Mouse (Mus musculus) neural tube, embryonic 12.5 days (tissue): ENCODE results near the gene Acoxl. TPM values are rescaled to one million over a fixed set of nuclear protein-coding genes. Genes with fewer than 3 reads are reported as not detected.

ENCODE experiments used
- ATAC-seq: fragments of 200-750 bp; cut with Nextera tagmentation; 2 replicates; pipeline ENCODE4 v1.8.0; 2017; ENCODE audit warnings: low read depth, mild to moderate bottlenecking, moderate TSS enrichment, moderate library complexity; ENCODE audit not compliant: low FRiP score
- H3K27ac ChIP-seq: fragments of 300-500 bp; sonication (generic); 2 replicates; pipeline ENCODE4 v1.5.1; 2016
- H3K27me3 ChIP-seq: fragments of 300-500 bp; sonication (generic); replicated peaks from 2 replicates; pipeline ENCODE4 v1.6.1; 2016; ENCODE audit warnings: mild to moderate bottlenecking
- H3K36me3 ChIP-seq: fragments of 300-500 bp; sonication (generic); 2 replicates; pipeline ENCODE4 v1.6.1; 2016; ENCODE audit warnings: mild to moderate bottlenecking
- H3K4me1 ChIP-seq: fragments of 300-500 bp; sonication (generic); 2 replicates; pipeline ENCODE4 v1.6.1; 2016
- H3K4me2 ChIP-seq: fragments of 300-500 bp; sonication (generic); replicated peaks from 2 replicates; pipeline ENCODE4 v1.6.1; 2016; ENCODE audit warnings: mild to moderate bottlenecking
- H3K4me3 ChIP-seq: fragments of 300-500 bp; sonication (generic); 2 replicates; pipeline ENCODE4 v1.5.1; 2016
- H3K9ac ChIP-seq: fragments of 300-500 bp; sonication (generic); 2 replicates; pipeline ENCODE4 v1.6.1; 2016; ENCODE audit warnings: mild to moderate bottlenecking
- H3K9me3 ChIP-seq: fragments of 300-500 bp; sonication (generic); 2 replicates; pipeline ENCODE4 v1.6.1; 2016; ENCODE audit warnings: mild to moderate bottlenecking
- WGBS: fragments of 180-500 bp; shearing (Covaris S2); methylation state at CpG from one replicate; pipeline ENCODE4 v1.1.7; 2016; 5-methylcytosine and 5-hydroxymethylcytosine counted together
- polyA plus RNA-seq: library from polyadenylated mRNA; unstranded; fragments of >200 nt; fragmentation: Nextera tagmentation; extraction: Ambion mirVana; gene quantifications from 2 replicates; pipeline ENCODE4 v1.2.1, GENCODE M21; 2016

Acoxl gene
- polyA plus RNA-seq, 1 experiment from 2014 or later = not detected

GRCm38 (mm10) chr2:128152211-128152610 is 313.5 kb downstream of the Acoxl start:
- H3K27ac ChIP-seq = no peak overlapping the region
- H3K27me3 ChIP-seq = no peaks in the 10 kb centered on the region
- no peaks in the 10 kb centered on the region for H3K9me3 ChIP-seq
- H3K4me2 ChIP-seq = no peak overlapping the region
- peaks cover 20% of the 10 kb centered on the region for H3K36me3 ChIP-seq
- WGBS = 87% methylated on average over 9 of the region's 9 CpGs
- H3K4me1 ChIP-seq = peaks cover 22% of the 10 kb centered on the region
- ATAC-seq = no peak
- no peak overlapping the region for H3K9ac ChIP-seq
- H3K4me3 ChIP-seq = no peak overlapping the region; the same call in 1 of the 2 replicates

GRCm38 (mm10) chr2:128152845-128153550 is 314.3 kb downstream of the Acoxl start:
- Histone ChIP-seq H3K9me3 (no peaks in the 10 kb centered on the region), H3K27me3 (no peaks in the 10 kb centered on the region), H3K9ac (no peak overlapping the region), H3K4me3 (no peak overlapping the region), H3K4me2 (no peak overlapping the region), H3K36me3 (peaks cover 15% of the 10 kb centered on the region), H3K27ac (no peak overlapping the region), H3K4me1 (peaks cover 28% of the 10 kb centered on the region)
- 87% methylated on average over 16 of the region's 16 CpGs for WGBS
- no peak for ATAC-seq

GRCm38 (mm10) chr2:128153551-128153910 is 314.9 kb downstream of the Acoxl start:
- H3K4me2 ChIP-seq = no peak overlapping the region
- WGBS = 41% methylated on average over 11 of the region's 11 CpGs
- peaks cover 18% of the 10 kb centered on the region for H3K36me3 ChIP-seq
- ATAC-seq = peak; percentile 48; the same call in 1 of the 2 replicates
- H3K4me1 ChIP-seq = peaks cover 30% of the 10 kb centered on the region
- no peaks in the 10 kb centered on the region for H3K9me3 ChIP-seq
- no peak overlapping the region for H3K27ac ChIP-seq
- H3K4me3 ChIP-seq = no peak overlapping the region
- H3K9ac ChIP-seq = no peak overlapping the region
- H3K27me3 ChIP-seq = no peaks in the 10 kb centered on the region

GRCm38 (mm10) chr2:128155412-128156066 is 316.9 kb downstream of the Acoxl start:
- Histone ChIP-seq H3K4me2 (no peak overlapping the region), H3K27me3 (no peaks in the 10 kb centered on the region), H3K9ac (no peak overlapping the region), H3K9me3 (no peaks in the 10 kb centered on the region), H3K36me3 (peaks cover 18% of the 10 kb centered on the region; the same call in 1 of the 2 replicates), H3K27ac (no peak overlapping the region), H3K4me1 (peaks cover 36% of the 10 kb centered on the region), H3K4me3 (no peak overlapping the region)
- no peak for ATAC-seq
- WGBS = 90% methylated on average over 13 of the region's 13 CpGs

GRCm38 (mm10) chr2:128156067-128156462 is 317.4 kb downstream of the Acoxl start:
- Histone ChIP-seq H3K9ac (no peak overlapping the region), H3K4me3 (no peak overlapping the region), H3K27ac (no peak overlapping the region), H3K4me2 (no peak overlapping the region), H3K27me3 (no peaks in the 10 kb centered on the region), H3K36me3 (peaks cover 18% of the 10 kb centered on the region; the same call in 1 of the 2 replicates), H3K4me1 (peaks cover 36% of the 10 kb centered on the region), H3K9me3 (no peaks in the 10 kb centered on the region)
- ATAC-seq = no peak
- WGBS = 82% methylated on average over 5 of the region's 5 CpGs

GRCm38 (mm10) chr2:128156557-128157412 is 318.1 kb downstream of the Acoxl start:
- no peaks in the 10 kb centered on the region for H3K9me3 ChIP-seq
- H3K36me3 ChIP-seq = peaks cover 20% of the 10 kb centered on the region
- 78% methylated on average over 12 of the region's 12 CpGs for WGBS
- no peak overlapping the region for H3K4me2 ChIP-seq
- peaks cover 36% of the 10 kb centered on the region for H3K4me1 ChIP-seq
- H3K9ac ChIP-seq = no peak overlapping the region
- no peak for ATAC-seq
- H3K4me3 ChIP-seq = no peak overlapping the region
- H3K27ac ChIP-seq = no peak overlapping the region
- no peaks in the 10 kb centered on the region for H3K27me3 ChIP-seq

GRCm38 (mm10) chr2:128158734-128159410 is 320.2 kb downstream of the Acoxl start:
- 0 out of 2 replicates have a peak, but pooled peaks have one; percentile 46 for ATAC-seq
- peaks cover 23% of the 10 kb centered on the region for H3K4me1 ChIP-seq
- no peaks in the 10 kb centered on the region for H3K9me3 ChIP-seq
- no peaks in the 10 kb centered on the region for H3K27me3 ChIP-seq
- no peak overlapping the region for H3K27ac ChIP-seq
- H3K4me3 ChIP-seq = no peak overlapping the region
- H3K36me3 ChIP-seq = peaks cover 21% of the 10 kb centered on the region
- 42% methylated on average over 17 of the region's 17 CpGs for WGBS
- no peak overlapping the region for H3K4me2 ChIP-seq
- H3K9ac ChIP-seq = no peak overlapping the region

GRCm38 (mm10) chr2:128159619-128160125 is 321.0 kb downstream of the Acoxl start:
- no peak overlapping the region for H3K27ac ChIP-seq
- H3K4me3 ChIP-seq = no peak overlapping the region
- H3K36me3 ChIP-seq = peaks cover 21% of the 10 kb centered on the region
- H3K9ac ChIP-seq = no peak overlapping the region
- H3K4me2 ChIP-seq = no peak overlapping the region
- ATAC-seq = no peak
- peaks cover 22% of the 10 kb centered on the region for H3K4me1 ChIP-seq
- no peaks in the 10 kb centered on the region for H3K27me3 ChIP-seq
- WGBS = 78% methylated on average over 7 of the region's 7 CpGs
- H3K9me3 ChIP-seq = no peaks in the 10 kb centered on the region

GRCm38 (mm10) chr2:128163177-128163576 is 324.5 kb downstream of the Acoxl start:
- WGBS = 79% methylated on average over 8 of the region's 8 CpGs
- peaks cover 18% of the 10 kb centered on the region for H3K36me3 ChIP-seq
- no peaks in the 10 kb centered on the region for H3K27me3 ChIP-seq
- no peak overlapping the region for H3K4me2 ChIP-seq
- no peak overlapping the region for H3K4me3 ChIP-seq
- no peak for ATAC-seq
- H3K27ac ChIP-seq = no peak overlapping the region
- H3K9me3 ChIP-seq = no peaks in the 10 kb centered on the region
- 0 out of 2 replicates have a peak, but pooled peaks cover 6% of the 10 kb centered on the region for H3K4me1 ChIP-seq
- H3K9ac ChIP-seq = no peak overlapping the region

GRCm38 (mm10) chr2:128166623-128167423 is 328.1 kb downstream of the Acoxl start:
- Histone ChIP-seq H3K4me2 (no peak overlapping the region), H3K9me3 (no peaks in the 10 kb centered on the region), H3K27me3 (no peaks in the 10 kb centered on the region), H3K36me3 (peaks cover under 1% of the 10 kb centered on the region; the same call in 1 of the 2 replicates), H3K27ac (no peak overlapping the region), H3K4me1 (no peaks in the 10 kb centered on the region), H3K9ac (no peak overlapping the region), H3K4me3 (no peak overlapping the region)
- 71% methylated on average over 13 of the region's 13 CpGs for WGBS
- no peak for ATAC-seq

GRCm38 (mm10) chr2:128167930-128168329 is 329.3 kb downstream of the Acoxl start:
- Histone ChIP-seq H3K9me3 (no peaks in the 10 kb centered on the region), H3K9ac (no peak overlapping the region), H3K27ac (no peak overlapping the region), H3K4me2 (no peak overlapping the region), H3K4me3 (no peak overlapping the region), H3K27me3 (no peaks in the 10 kb centered on the region), H3K36me3 (no peaks in the 10 kb centered on the region), H3K4me1 (no peaks in the 10 kb centered on the region)
- no peak for ATAC-seq
- 96% methylated on average over 12 of the region's 12 CpGs for WGBS
